Mouse (Mus musculus) hindbrain, embryonic 11.5 days (tissue): ENCODE data around the gene Ccdc33. TPM values are rescaled to one million over a fixed set of nuclear protein-coding genes. Genes with fewer than 3 reads are reported as not detected.

Source experiments
- ATAC-seq: fragments of 200-750 bp; cut with Nextera tagmentation; 2 replicates; pipeline ENCODE4 v1.8.0; 2017; ENCODE audit warnings: mild to moderate bottlenecking, moderate TSS enrichment, moderate library complexity; ENCODE audit not compliant: low FRiP score
- DNase-seq: peaks from one replicate; pipeline ENCODE4 v3.0.0-alpha.2; 2015; ENCODE audit warnings: low spot score
- H3K27ac ChIP-seq: fragments of 300-500 bp; sonication (generic); 2 replicates; pipeline ENCODE4 v1.5.1; 2014; ENCODE audit warnings: mild to moderate bottlenecking, low read depth, low read length
- H3K27me3 ChIP-seq: fragments of 300-500 bp; sonication (generic); 2 replicates; pipeline ENCODE4 v1.6.1; 2014; ENCODE audit warnings: mild to moderate bottlenecking, low read length, moderate library complexity, mixed read lengths; ENCODE audit not compliant: control insufficient read depth, insufficient read depth
- H3K36me3 ChIP-seq: fragments of 300-500 bp; sonication (generic); 2 replicates; pipeline ENCODE4 v1.6.1; 2014; ENCODE audit warnings: mild to moderate bottlenecking, low read length, moderate library complexity, mixed read lengths; ENCODE audit not compliant: control insufficient read depth, insufficient read depth
- H3K4me1 ChIP-seq: fragments of 300-500 bp; sonication (generic); replicated peaks from 2 replicates; pipeline ENCODE4 v1.6.1; 2014; ENCODE audit warnings: low read length, mixed read lengths; ENCODE audit not compliant: control insufficient read depth, insufficient read depth
- H3K4me2 ChIP-seq: fragments of 300-500 bp; sonication (generic); replicated peaks from 2 replicates; pipeline ENCODE4 v1.6.1; 2014; ENCODE audit warnings: mild to moderate bottlenecking, low read depth, low read length
- H3K4me3 ChIP-seq: fragments of 300-500 bp; sonication (generic); 2 replicates; pipeline ENCODE4 v1.5.1; 2014; ENCODE audit warnings: low read depth, low read length
- H3K9ac ChIP-seq: fragments of 300-500 bp; sonication (generic); 2 replicates; pipeline ENCODE4 v1.6.1; 2014; ENCODE audit warnings: low read depth, low read length
- H3K9me3 ChIP-seq: fragments of 300-500 bp; sonication (generic); 2 replicates; pipeline ENCODE4 v1.6.1; 2016; ENCODE audit warnings: low read length; ENCODE audit not compliant: control insufficient read depth
- WGBS: fragments of 180-500 bp; shearing (Covaris S2); extraction: QIAGEN DNeasy Blood & Tissue Kit; methylation state at CpG from one replicate; pipeline ENCODE4 v1.1.7; 2014; 5-methylcytosine and 5-hydroxymethylcytosine counted together
- polyA plus RNA-seq: library from polyadenylated mRNA; unstranded; fragments of >200 nt; fragmentation: Nextera tagmentation; extraction: Ambion mirVana; gene quantifications from 2 replicates; pipeline ENCODE4 v1.2.1, GENCODE M21; 2014

The Ccdc33 gene
- polyA plus RNA-seq, 1 experiment from 2014 or later: 0.99 TPM

- Histone ChIP-seq H3K36me3 (no peaks in the 10 kb centered on the region), H3K4me1 (no peaks in the 10 kb centered on the region), H3K27ac (no peak overlapping the region), H3K4me2 (no peak overlapping the region), H3K9me3 (no peaks in the 10 kb centered on the region), H3K27me3 (no peaks in the 10 kb centered on the region), H3K4me3 (no peak overlapping the region), H3K9ac (no peak overlapping the region)
- 76% methylated on average over 3 of the region's 3 CpGs for WGBS
- ATAC-seq: no peak
- no peak for DNase-seq
These were observed 126.6 kb downstream of the Ccdc33 start for GRCm38 (mm10) chr9:57992060-57992459.

- H3K4me1 ChIP-seq: no peaks in the 10 kb centered on the region
- H3K27ac ChIP-seq: no peak overlapping the region
- H3K36me3 ChIP-seq: no peaks in the 10 kb centered on the region
- H3K9ac ChIP-seq: no peak overlapping the region
- WGBS: 47% methylated on average over 10 of the region's 10 CpGs
- H3K9me3 ChIP-seq: no peaks in the 10 kb centered on the region
- H3K27me3 ChIP-seq: no peaks in the 10 kb centered on the region
- ATAC-seq (no peak), DNase-seq (peak; percentile 77)
- no peak overlapping the region for H3K4me2 ChIP-seq
- no peak overlapping the region for H3K4me3 ChIP-seq
These were observed 128.0 kb downstream of the Ccdc33 start for GRCm38 (mm10) chr9:57990438-57991110.

- no peak for ATAC-seq
- Histone ChIP-seq H3K4me3 (no peak overlapping the region), H3K4me1 (no peaks in the 10 kb centered on the region), H3K36me3 (no peaks in the 10 kb centered on the region), H3K9ac (no peak overlapping the region), H3K4me2 (no peak overlapping the region), H3K27ac (no peak overlapping the region), H3K9me3 (no peaks in the 10 kb centered on the region), H3K27me3 (no peaks in the 10 kb centered on the region)
- DNase-seq: no peak
- WGBS: 89% methylated on average over 6 of the region's 6 CpGs
These were observed 129.3 kb downstream of the Ccdc33 start for GRCm38 (mm10) chr9:57989309-57989708.

GRCm38 (mm10) chr9:57988098-57988497, 130.5 kb downstream of the Ccdc33 start:
- no peak overlapping the region for H3K4me3 ChIP-seq
- no peak overlapping the region for H3K27ac ChIP-seq
- WGBS: 73% methylated on average over 2 of the region's 2 CpGs
- no peak overlapping the region for H3K4me2 ChIP-seq
- DNase-seq: no peak
- no peak overlapping the region for H3K9ac ChIP-seq
- H3K27me3 ChIP-seq: no peaks in the 10 kb centered on the region
- no peak for ATAC-seq
- no peaks in the 10 kb centered on the region for H3K4me1 ChIP-seq
- H3K9me3 ChIP-seq: no peaks in the 10 kb centered on the region
- H3K36me3 ChIP-seq: no peaks in the 10 kb centered on the region

- no peaks in the 10 kb centered on the region for H3K4me1 ChIP-seq
- 81% methylated on average over 7 of the region's 7 CpGs for WGBS
- no peak overlapping the region for H3K27ac ChIP-seq
- no peak overlapping the region for H3K9ac ChIP-seq
- no peaks in the 10 kb centered on the region for H3K36me3 ChIP-seq
- DNase-seq: no peak
- no peak overlapping the region for H3K4me3 ChIP-seq
- no peaks in the 10 kb centered on the region for H3K9me3 ChIP-seq
- H3K4me2 ChIP-seq: no peak overlapping the region
- ATAC-seq: no peak
- H3K27me3 ChIP-seq: no peaks in the 10 kb centered on the region
These were observed 132.3 kb downstream of the Ccdc33 start for GRCm38 (mm10) chr9:57986293-57986692.

- no peaks in the 10 kb centered on the region for H3K27me3 ChIP-seq
- H3K36me3 ChIP-seq: no peaks in the 10 kb centered on the region
- no peaks in the 10 kb centered on the region for H3K4me1 ChIP-seq
- 92% methylated on average over 8 of the region's 8 CpGs for WGBS
- H3K9ac ChIP-seq: no peak overlapping the region
- DNase-seq (no peak), ATAC-seq (no peak)
- no peak overlapping the region for H3K27ac ChIP-seq
- no peak overlapping the region for H3K4me2 ChIP-seq
- H3K9me3 ChIP-seq: no peaks in the 10 kb centered on the region
- H3K4me3 ChIP-seq: no peak overlapping the region
These were observed 133.3 kb downstream of the Ccdc33 start for GRCm38 (mm10) chr9:57985304-57985703.

GRCm38 (mm10) chr9:57980570-57980969, 138.1 kb downstream of the Ccdc33 start:
- WGBS: 80% methylated on average over 10 of the region's 10 CpGs

GRCm38 (mm10) chr9:57978858-57979257, 139.8 kb downstream of the Ccdc33 start:
- Histone ChIP-seq H3K27ac (no peak overlapping the region), H3K4me3 (no peak overlapping the region), H3K36me3 (no peaks in the 10 kb centered on the region), H3K9ac (no peak overlapping the region), H3K9me3 (no peaks in the 10 kb centered on the region), H3K4me1 (no peaks in the 10 kb centered on the region), H3K4me2 (no peak overlapping the region), H3K27me3 (no peaks in the 10 kb centered on the region)
- ATAC-seq (no peak), DNase-seq (no peak)
- WGBS: 70% methylated on average over 3 of the region's 3 CpGs

More at GRCm38 (mm10) chr9:57980570-57980969, 138.1 kb downstream of the Ccdc33 start:
- Histone ChIP-seq H3K36me3 (no peaks in the 10 kb centered on the region), H3K4me1 (no peaks in the 10 kb centered on the region), H3K9me3 (no peaks in the 10 kb centered on the region), H3K27ac (no peak overlapping the region), H3K27me3 (no peaks in the 10 kb centered on the region), H3K4me2 (no peak overlapping the region), H3K9ac (no peak overlapping the region), H3K4me3 (no peak overlapping the region)
- ATAC-seq: no peak
- no peak for DNase-seq
